Mouse (Mus musculus) forebrain, embryonic 16.5 days (tissue): ENCODE results near the gene Pten. TPM values are rescaled to one million over a fixed set of nuclear protein-coding genes. Genes with fewer than 3 reads are reported as not detected.
"Not testable (repeated sequence)": the region's sequence is repeated elsewhere in the genome, so short reads cannot be mapped to it uniquely, and the experiment has no call there.

Experiments used
- ATAC-seq: fragments of 200-750 bp; cut with Nextera tagmentation; 2 replicates; pipeline ENCODE4 v1.8.0; 2017; ENCODE audit warnings: mild to moderate bottlenecking, moderate library complexity
- H3K27ac ChIP-seq: fragments of 300-500 bp; sonication (generic); 2 replicates; pipeline ENCODE4 v1.5.1; 2014; ENCODE audit warnings: low read length, control low read depth
- H3K27me3 ChIP-seq: fragments of 300-500 bp; sonication (generic); replicated peaks from 2 replicates; pipeline ENCODE4 v1.6.1; 2014; ENCODE audit warnings: low read length; ENCODE audit not compliant: control insufficient read depth, insufficient read depth
- H3K36me3 ChIP-seq: fragments of 300-500 bp; sonication (generic); 2 replicates; pipeline ENCODE4 v1.6.1; 2014; ENCODE audit not compliant: control insufficient read depth, insufficient read depth
- H3K4me1 ChIP-seq: fragments of 300-500 bp; sonication (generic); replicated peaks from 2 replicates; pipeline ENCODE4 v1.6.1; 2014; ENCODE audit warnings: low read length; ENCODE audit not compliant: control insufficient read depth, insufficient read depth
- H3K4me2 ChIP-seq: fragments of 300-500 bp; sonication (generic); 2 replicates; pipeline ENCODE4 v1.6.1; 2014; ENCODE audit warnings: mild to moderate bottlenecking, low read length, control low read depth
- H3K4me3 ChIP-seq: fragments of 300-500 bp; sonication (generic); replicated peaks from 2 replicates; pipeline ENCODE4 v1.5.1; 2014; ENCODE audit warnings: mild to moderate bottlenecking, low read length, control low read depth
- H3K9ac ChIP-seq: fragments of 300-500 bp; sonication (generic); replicated peaks from 2 replicates; pipeline ENCODE4 v1.6.1; 2014; ENCODE audit warnings: low read depth, low read length, control low read depth
- H3K9me3 ChIP-seq: fragments of 300-500 bp; sonication (generic); 2 replicates; pipeline ENCODE4 v1.6.1; 2016; ENCODE audit warnings: low read length; ENCODE audit not compliant: control insufficient read depth
- WGBS: fragments of 180-500 bp; shearing (Covaris S2); extraction: QIAGEN DNeasy Blood & Tissue Kit; methylation state at CpG from one replicate; pipeline ENCODE4 v1.1.7; 2014; 5-methylcytosine and 5-hydroxymethylcytosine counted together
- polyA plus RNA-seq: library from polyadenylated mRNA; unstranded; fragments of >200 nt; fragmentation: Nextera tagmentation; extraction: Ambion mirVana; gene quantifications from 2 replicates; pipeline ENCODE4 v1.2.1, GENCODE M21; 2015

The Pten gene
- polyA plus RNA-seq, 1 experiment from 2014 or later: 13.4 TPM

DNA sequence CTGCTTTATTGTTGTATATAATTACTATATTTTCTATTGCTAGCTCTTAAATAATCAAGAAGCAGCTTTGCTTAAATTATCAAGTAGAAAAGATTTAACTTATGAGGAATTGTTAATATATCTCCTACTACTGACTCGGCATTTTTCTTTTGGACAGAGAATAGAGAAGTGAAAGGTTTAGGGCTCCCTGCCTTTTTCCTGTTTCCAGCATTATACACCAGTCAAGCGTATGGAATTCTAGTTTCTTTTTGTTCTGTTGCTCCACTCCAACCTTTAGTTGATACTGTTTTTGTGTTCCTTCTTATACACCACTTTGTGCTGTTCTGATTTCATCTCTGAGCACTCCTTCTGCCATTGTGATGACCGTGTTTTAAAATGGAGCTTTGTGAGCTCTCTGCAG, 32.2 kb downstream of the Pten start:
- Histone ChIP-seq H3K4me3 (no peak overlapping the region), H3K9me3 (no peaks in the 10 kb centered on the region), H3K9ac (no peak overlapping the region), H3K4me1 (peaks cover 20% of the 10 kb centered on the region), H3K27me3 (no peaks in the 10 kb centered on the region), H3K4me2 (no peak overlapping the region), H3K36me3 (no peaks in the 10 kb centered on the region), H3K27ac (no peak overlapping the region)
- ATAC-seq: no peak
- WGBS: 10% methylated on average over 3 of the region's 3 CpGs

- H3K9ac ChIP-seq: no peak overlapping the region
- no peak overlapping the region for H3K27ac ChIP-seq
- WGBS: 4% methylated on average over 6 of the region's 6 CpGs
- no peak overlapping the region for H3K4me3 ChIP-seq
- ATAC-seq: peak; percentile 83
- no peaks in the 10 kb centered on the region for H3K9me3 ChIP-seq
- H3K4me2 ChIP-seq: no peak overlapping the region
- H3K36me3 ChIP-seq: no peaks in the 10 kb centered on the region
- H3K4me1 ChIP-seq: peaks cover 20% of the 10 kb centered on the region
- no peaks in the 10 kb centered on the region for H3K27me3 ChIP-seq
These were observed 35.3 kb downstream of the Pten start for GRCm38 (mm10) chr19:32792610-32793009.

DNA sequence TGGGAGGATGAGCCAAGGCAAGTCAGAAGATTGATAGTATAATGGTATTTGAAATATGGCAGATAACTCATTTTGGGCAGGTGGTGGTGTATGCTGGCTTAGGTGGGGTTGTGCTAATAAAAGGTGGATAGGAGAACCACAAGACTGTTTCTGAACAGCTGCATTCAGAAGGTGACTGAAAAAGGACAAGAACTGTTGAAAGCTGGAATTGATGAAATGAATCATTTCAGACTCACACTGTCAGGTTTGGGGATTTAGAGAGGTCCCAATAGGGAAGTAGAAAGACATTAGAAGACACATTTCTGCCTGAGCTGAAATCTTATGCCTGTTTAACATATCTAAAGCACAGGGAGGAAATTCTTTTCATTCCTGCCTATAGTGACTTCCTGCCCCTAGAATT, 36.6 kb downstream of the Pten start:
- no peaks in the 10 kb centered on the region for H3K9me3 ChIP-seq
- H3K9ac ChIP-seq: no peak overlapping the region
- H3K27ac ChIP-seq: no peak overlapping the region
- H3K36me3 ChIP-seq: no peaks in the 10 kb centered on the region
- H3K4me1 ChIP-seq: peaks cover 19% of the 10 kb centered on the region
- H3K4me3 ChIP-seq: no peak overlapping the region
- no peak overlapping the region for H3K4me2 ChIP-seq
- ATAC-seq: no peak
- H3K27me3 ChIP-seq: no peaks in the 10 kb centered on the region

- Histone ChIP-seq H3K9ac (no peak overlapping the region), H3K9me3 (no peaks in the 10 kb centered on the region), H3K27me3 (no peaks in the 10 kb centered on the region), H3K4me1 (0 out of 2 replicates have a peak, but pooled peaks cover 4% of the 10 kb centered on the region), H3K4me2 (no peak overlapping the region), H3K4me3 (no peak overlapping the region), H3K36me3 (peaks cover 4% of the 10 kb centered on the region; the same call in 1 of the 2 replicates), H3K27ac (no peak overlapping the region)
- WGBS: 72% methylated on average over 2 of the region's 2 CpGs
- no peak for ATAC-seq
These were observed 43.3 kb downstream of the Pten start for GRCm38 (mm10) chr19:32800557-32800956.

- Histone ChIP-seq H3K9ac (no peak overlapping the region), H3K4me3 (no peak overlapping the region), H3K9me3 (no peaks in the 10 kb centered on the region), H3K27me3 (no peaks in the 10 kb centered on the region), H3K4me1 (no peaks in the 10 kb centered on the region), H3K4me2 (no peak overlapping the region), H3K27ac (no peak overlapping the region), H3K36me3 (peaks cover 4% of the 10 kb centered on the region; the same call in 1 of the 2 replicates)
- no peak for ATAC-seq
- 87% methylated on average over 4 of the region's 4 CpGs for WGBS
These were observed 47.4 kb downstream of the Pten start for GRCm38 (mm10) chr19:32804703-32805102.

DNA sequence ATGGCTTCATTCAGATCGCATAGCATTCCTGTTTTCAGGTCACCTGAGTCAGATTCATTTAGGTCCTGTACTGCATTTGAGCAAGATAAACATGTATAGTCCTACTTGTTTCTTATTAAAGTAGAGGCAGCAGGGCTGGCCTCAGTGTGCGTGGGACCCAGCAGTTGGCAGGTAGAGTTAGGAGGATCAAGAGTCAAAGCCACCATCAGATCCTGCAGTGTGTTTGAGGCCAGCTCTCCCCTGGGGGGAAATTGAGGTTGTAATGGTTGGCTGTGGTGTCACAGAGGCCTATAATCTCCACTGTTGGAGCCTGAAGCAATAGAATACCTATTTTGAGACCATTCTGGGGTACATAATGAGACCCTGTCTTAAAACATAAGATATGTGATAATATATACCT, 50.3 kb downstream of the Pten start:
- H3K4me1 ChIP-seq: no peaks in the 10 kb centered on the region
- no peaks in the 10 kb centered on the region; the same call in 1 of the 2 replicates for H3K36me3 ChIP-seq
- no peak overlapping the region for H3K4me3 ChIP-seq
- H3K27me3 ChIP-seq: no peaks in the 10 kb centered on the region
- WGBS: 90% methylated on average over 2 of the region's 2 CpGs
- H3K4me2 ChIP-seq: no peak overlapping the region
- H3K9ac ChIP-seq: no peak overlapping the region
- no peak for ATAC-seq
- H3K9me3 ChIP-seq: no peaks in the 10 kb centered on the region
- no peak overlapping the region for H3K27ac ChIP-seq

DNA sequence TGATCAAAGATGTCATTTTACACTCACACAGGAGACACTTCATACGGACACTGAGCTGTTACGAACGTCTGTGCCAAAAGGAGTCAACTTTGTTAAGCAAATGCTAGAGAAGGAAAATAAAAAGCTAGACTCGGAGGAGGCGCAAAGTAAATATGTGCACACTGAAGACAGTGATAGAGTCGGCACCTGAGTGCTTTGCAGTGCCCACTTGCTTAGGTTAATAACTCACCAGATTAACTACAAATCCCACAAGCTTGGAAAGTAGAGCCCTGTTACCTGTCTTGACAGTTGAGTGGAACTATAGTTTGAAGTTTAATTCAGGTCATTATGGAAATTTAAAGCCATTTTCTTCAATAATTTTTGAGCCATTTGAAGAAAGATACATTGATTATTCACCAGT, 51.4 kb downstream of the Pten start:
- Histone ChIP-seq H3K27me3 (no peaks in the 10 kb centered on the region), H3K4me3 (no peak overlapping the region), H3K4me1 (no peaks in the 10 kb centered on the region), H3K27ac (no peak overlapping the region), H3K36me3 (no peaks in the 10 kb centered on the region), H3K9me3 (no peaks in the 10 kb centered on the region), H3K4me2 (no peak overlapping the region), H3K9ac (no peak overlapping the region)
- no peak for ATAC-seq
- WGBS: 83% methylated on average over 6 of the region's 6 CpGs

- Histone ChIP-seq H3K27me3 (no peaks in the 10 kb centered on the region), H3K4me2 (no peak overlapping the region), H3K9me3 (no peaks in the 10 kb centered on the region), H3K27ac (no peak overlapping the region), H3K9ac (no peak overlapping the region), H3K36me3 (no peaks in the 10 kb centered on the region), H3K4me3 (no peak overlapping the region), H3K4me1 (no peaks in the 10 kb centered on the region)
- no peak for ATAC-seq
- 90% methylated on average over 3 of the region's 3 CpGs for WGBS
These were observed 51.8 kb downstream of the Pten start for GRCm38 (mm10) chr19:32809117-32809516.

GRCm38 (mm10) chr19:32818759-32819158, 61.5 kb downstream of the Pten start:
- H3K4me1 ChIP-seq: no peaks in the 10 kb centered on the region
- H3K27me3 ChIP-seq: no peaks in the 10 kb centered on the region
- H3K9me3 ChIP-seq: no peaks in the 10 kb centered on the region
- no peak overlapping the region for H3K4me3 ChIP-seq
- no peak overlapping the region for H3K4me2 ChIP-seq
- 41% methylated on average over 4 of the region's 4 CpGs for WGBS
- H3K9ac ChIP-seq: no peak overlapping the region
- ATAC-seq: no peak
- peaks cover 5% of the 10 kb centered on the region; the same call in 1 of the 2 replicates for H3K36me3 ChIP-seq
- no peak overlapping the region for H3K27ac ChIP-seq

GRCm38 (mm10) chr19:32822959-32823358, 65.7 kb downstream of the Pten start:
- H3K4me1 ChIP-seq, H3K4me2 ChIP-seq, H3K36me3 ChIP-seq, H3K4me3 ChIP-seq, H3K27ac ChIP-seq, H3K27me3 ChIP-seq, H3K9ac ChIP-seq, H3K9me3 ChIP-seq, ATAC-seq: not testable (repeated sequence)
- WGBS: no CpG with 5 or more reads among the region's 7 CpGs
